Mouse (Mus musculus) hindbrain, embryonic 10.5 days (tissue): ENCODE measurements around the gene Pi4k2b. TPM values are rescaled to one million over a fixed set of nuclear protein-coding genes. Genes with fewer than 3 reads are reported as not detected.

ENCODE experiments used
- DNase-seq: peaks from one replicate; pipeline ENCODE4 v3.0.0-alpha.2; 2017; ENCODE audit warnings: low spot score
- H3K27ac ChIP-seq: fragments of 300-500 bp; sonication (generic); 2 replicates; pipeline ENCODE4 v1.5.1; 2016; ENCODE audit warnings: mild to moderate bottlenecking, moderate library complexity
- H3K27me3 ChIP-seq: fragments of 300-500 bp; sonication (generic); 2 replicates; pipeline ENCODE4 v1.6.1; 2016; ENCODE audit warnings: mild to moderate bottlenecking; ENCODE audit not compliant: poor library complexity, insufficient read depth, severe bottlenecking
- H3K36me3 ChIP-seq: fragments of 300-500 bp; sonication (generic); 2 replicates; pipeline ENCODE4 v1.6.1; 2016; ENCODE audit warnings: mild to moderate bottlenecking, moderate library complexity
- H3K4me1 ChIP-seq: fragments of 300-500 bp; sonication (generic); replicated peaks from 2 replicates; pipeline ENCODE4 v1.6.1; 2016; ENCODE audit warnings: mild to moderate bottlenecking
- H3K4me3 ChIP-seq: fragments of 300-500 bp; sonication (generic); 2 replicates; pipeline ENCODE4 v1.5.1; 2016; ENCODE audit warnings: mild to moderate bottlenecking, moderate library complexity
- H3K9me3 ChIP-seq: fragments of 300-500 bp; sonication (generic); 2 replicates; pipeline ENCODE4 v1.6.1; 2016; ENCODE audit warnings: mild to moderate bottlenecking, moderate library complexity
- WGBS: fragments of 180-500 bp; shearing (Covaris S2); methylation state at CpG from one replicate; pipeline ENCODE4 v1.1.7; 2016; 5-methylcytosine and 5-hydroxymethylcytosine counted together
- polyA plus RNA-seq: library from polyadenylated mRNA; unstranded; fragments of >200 nt; fragmentation: Nextera tagmentation; extraction: Ambion mirVana; gene quantifications from 2 replicates; pipeline ENCODE4 v1.2.1, GENCODE M21; 2016

Pi4k2b gene
- polyA plus RNA-seq, 1 experiment from 2014 or later: 15.7 TPM

- Histone ChIP-seq H3K9me3 (no peaks in the 10 kb centered on the region), H3K4me1 (peaks cover 4% of the 10 kb centered on the region; the same call in 1 of the 2 replicates), H3K36me3 (peaks cover 21% of the 10 kb centered on the region), H3K27ac (no peak overlapping the region), H3K4me3 (no peak overlapping the region), H3K27me3 (no peaks in the 10 kb centered on the region)
- DNase-seq: no peak
- WGBS: 90% methylated on average over 7 of the region's 7 CpGs
Measured at GRCm38 (mm10) chr5:52786556-52787322, 45.4 kb downstream of the Pi4k2b start.

- Histone ChIP-seq H3K27ac (no peak overlapping the region), H3K4me1 (no peaks in the 10 kb centered on the region), H3K9me3 (no peaks in the 10 kb centered on the region), H3K27me3 (no peaks in the 10 kb centered on the region), H3K4me3 (no peak overlapping the region), H3K36me3 (peaks cover 35% of the 10 kb centered on the region)
- DNase-seq: no peak
- 95% methylated on average over 9 of the region's 9 CpGs for WGBS
Measured at GRCm38 (mm10) chr5:52793230-52793629, 51.9 kb downstream of the Pi4k2b start.

- no peak for DNase-seq
- Histone ChIP-seq H3K36me3 (peaks cover 42% of the 10 kb centered on the region), H3K9me3 (no peaks in the 10 kb centered on the region), H3K4me3 (no peak overlapping the region), H3K27me3 (no peaks in the 10 kb centered on the region), H3K27ac (no peak overlapping the region), H3K4me1 (no peaks in the 10 kb centered on the region)
- WGBS: 92% methylated on average over 9 of the region's 9 CpGs
Measured at GRCm38 (mm10) chr5:52794109-52794508, 52.7 kb downstream of the Pi4k2b start.

- Histone ChIP-seq H3K4me3 (no peak overlapping the region), H3K9me3 (no peaks in the 10 kb centered on the region), H3K27me3 (no peaks in the 10 kb centered on the region), H3K27ac (no peak overlapping the region), H3K4me1 (no peaks in the 10 kb centered on the region), H3K36me3 (peaks cover 61% of the 10 kb centered on the region)
- 90% methylated on average over 12 of the region's 12 CpGs for WGBS
- no peak for DNase-seq
Measured at GRCm38 (mm10) chr5:52799274-52799985, 58.1 kb downstream of the Pi4k2b start.

GRCm38 (mm10) chr5:52805801-52806200 is 64.4 kb downstream of the Pi4k2b start:
- Histone ChIP-seq H3K36me3 (peaks cover 66% of the 10 kb centered on the region), H3K9me3 (no peaks in the 10 kb centered on the region), H3K4me1 (no peaks in the 10 kb centered on the region), H3K4me3 (no peak overlapping the region), H3K27ac (no peak overlapping the region), H3K27me3 (no peaks in the 10 kb centered on the region)
- 84% methylated on average over 4 of the region's 4 CpGs for WGBS
- no peak for DNase-seq

- H3K36me3 ChIP-seq: peaks cover 70% of the 10 kb centered on the region
- H3K27me3 ChIP-seq: no peaks in the 10 kb centered on the region
- no peaks in the 10 kb centered on the region for H3K4me1 ChIP-seq
- no peak for DNase-seq
- H3K4me3 ChIP-seq: no peak overlapping the region
- no peak overlapping the region for H3K27ac ChIP-seq
- WGBS: 89% methylated on average over 8 of the region's 8 CpGs
- H3K9me3 ChIP-seq: no peaks in the 10 kb centered on the region
Measured at GRCm38 (mm10) chr5:52806349-52806748, 65.0 kb downstream of the Pi4k2b start.

GRCm38 (mm10) chr5:52807030-52807429 is 65.7 kb downstream of the Pi4k2b start:
- Histone ChIP-seq H3K36me3 (peaks cover 73% of the 10 kb centered on the region), H3K9me3 (no peaks in the 10 kb centered on the region), H3K27ac (no peak overlapping the region), H3K27me3 (no peaks in the 10 kb centered on the region), H3K4me1 (no peaks in the 10 kb centered on the region), H3K4me3 (no peak overlapping the region)
- DNase-seq: no peak
- 92% methylated on average over 7 of the region's 7 CpGs for WGBS

- no peak overlapping the region for H3K27ac ChIP-seq
- no peak overlapping the region for H3K4me3 ChIP-seq
- H3K9me3 ChIP-seq: no peaks in the 10 kb centered on the region
- H3K4me1 ChIP-seq: no peaks in the 10 kb centered on the region
- peaks cover 66% of the 10 kb centered on the region for H3K36me3 ChIP-seq
- H3K27me3 ChIP-seq: no peaks in the 10 kb centered on the region
- DNase-seq: no peak
- WGBS: 92% methylated on average over 6 of the region's 6 CpGs
Measured at GRCm38 (mm10) chr5:52810446-52810845, 69.1 kb downstream of the Pi4k2b start.

- H3K9me3 ChIP-seq: no peaks in the 10 kb centered on the region
- 93% methylated on average over 14 of the region's 14 CpGs for WGBS
- H3K36me3 ChIP-seq: peaks cover 62% of the 10 kb centered on the region
- DNase-seq: no peak
- H3K4me3 ChIP-seq: no peak overlapping the region
- H3K27me3 ChIP-seq: no peaks in the 10 kb centered on the region
- no peak overlapping the region for H3K27ac ChIP-seq
- H3K4me1 ChIP-seq: no peaks in the 10 kb centered on the region
Measured at GRCm38 (mm10) chr5:52811056-52811455, 69.7 kb downstream of the Pi4k2b start.

GRCm38 (mm10) chr5:52812456-52812855 is 71.1 kb downstream of the Pi4k2b start:
- no peak overlapping the region for H3K27ac ChIP-seq
- no peaks in the 10 kb centered on the region for H3K9me3 ChIP-seq
- 94% methylated on average over 10 of the region's 10 CpGs for WGBS
- H3K4me1 ChIP-seq: no peaks in the 10 kb centered on the region
- no peak for DNase-seq
- no peaks in the 10 kb centered on the region for H3K27me3 ChIP-seq
- H3K36me3 ChIP-seq: peaks cover 67% of the 10 kb centered on the region
- H3K4me3 ChIP-seq: no peak overlapping the region

- no peaks in the 10 kb centered on the region for H3K9me3 ChIP-seq
- H3K4me1 ChIP-seq: no peaks in the 10 kb centered on the region
- H3K4me3 ChIP-seq: no peak overlapping the region
- H3K27ac ChIP-seq: no peak overlapping the region
- no peaks in the 10 kb centered on the region for H3K27me3 ChIP-seq
- DNase-seq: no peak
- WGBS: 91% methylated on average over 7 of the region's 7 CpGs
- peaks cover 59% of the 10 kb centered on the region for H3K36me3 ChIP-seq
Measured at GRCm38 (mm10) chr5:52813312-52813711, 71.9 kb downstream of the Pi4k2b start.

GRCm38 (mm10) chr5:52818676-52819075 is 77.3 kb downstream of the Pi4k2b start:
- no peak overlapping the region for H3K27ac ChIP-seq
- H3K27me3 ChIP-seq: no peaks in the 10 kb centered on the region
- WGBS: 93% methylated on average over 7 of the region's 7 CpGs
- DNase-seq: no peak
- H3K4me1 ChIP-seq: no peaks in the 10 kb centered on the region
- no peaks in the 10 kb centered on the region for H3K9me3 ChIP-seq
- H3K4me3 ChIP-seq: no peak overlapping the region
- peaks cover 52% of the 10 kb centered on the region for H3K36me3 ChIP-seq
